Mouse (Mus musculus) kidney, adult 9 months (tissue): ENCODE measurements around the gene Ift74.

Experiments used
- DNase-seq: peaks from one replicate; pipeline ENCODE4 v3.0.0; 2022

The Ift74 gene

GRCm38 (mm10) chr4:94696368-94696767, 82.1 kb downstream of the Ift74 start:
- no peak for DNase-seq

GRCm38 (mm10) chr4:94711002-94711401, 96.7 kb downstream of the Ift74 start:
- DNase-seq = no peak

- DNase-seq = peak; percentile 58
Observed at GRCm38 (mm10) chr4:94711426-94711825, 97.1 kb downstream of the Ift74 start.

GRCm38 (mm10) chr4:94713741-94714140, 99.5 kb downstream of the Ift74 start:
- no peak for DNase-seq

GRCm38 (mm10) chr4:94715166-94715565, 100.9 kb downstream of the Ift74 start:
- peak; percentile 57 for DNase-seq

GRCm38 (mm10) chr4:94725799-94726198, 111.5 kb downstream of the Ift74 start:
- DNase-seq = no peak

- DNase-seq = no peak
Observed at GRCm38 (mm10) chr4:94732721-94733120, 118.4 kb downstream of the Ift74 start.

GRCm38 (mm10) chr4:94737326-94738295, 123.3 kb downstream of the Ift74 start:
- no peak for DNase-seq

GRCm38 (mm10) chr4:94738838-94739731, 124.8 kb downstream of the Ift74 start, which contains the start of gene Tek:
Tek (plus strand) TSS chr4:94739289.
- peak; percentile 43 for DNase-seq

- DNase-seq = peak; percentile 41
Observed at GRCm38 (mm10) chr4:94741824-94742223, 127.5 kb downstream of the Ift74 start.
